Mouse (Mus musculus) kidney, adult 2 months (tissue): Measurements from ENCODE around the gene Spock1.

ENCODE experiments used
- CTCF ChIP-seq: fragments of 200-500 bp; conservative IDR thresholded peaks from 2 replicates; pipeline ENCODE4 v1.5.1; 2011; ENCODE audit warnings: low read depth, mild to moderate bottlenecking, control low read depth, low read length, moderate library complexity, mixed read lengths; ENCODE audit not compliant: insufficient read depth, insufficient read length
- POLR2A ChIP-seq: fragments of 200-500 bp; IDR thresholded peaks from one replicate; pipeline ENCODE4 v1.6.1; 2011; ENCODE audit warnings: low read depth, low read length, control low read depth

- no peak for TF ChIP-seq CTCF
- TF ChIP-seq POLR2A = no peak
Measured at GRCm38 (mm10) chr13:57433848-57434247, 474.3 kb downstream of the Spock1 start.
